Mouse (Mus musculus): ENCODE data around the gene Rbp7. TPM values are rescaled to one million over a fixed set of nuclear protein-coding genes. Genes with fewer than 3 reads are reported as not detected.

Rbp7 gene
- total and polyA plus RNA-seq, 3 experiments = not detected

- H3K4me2 ChIP-seq (ENCODE audit: insufficient read depth, low read depth, poor library complexity, severe bottlenecking) = no peak overlapping the region
- H3K36me3 ChIP-seq (replicated peaks in 1 of 2; ENCODE audit: control insufficient read depth in 1 of 2, insufficient read depth in 1 of 2, low read length in 1 of 2) = peaks cover 7 to 79% of the 10 kb centered on the region in 2 experiments
- no peak for DNase-seq (ENCODE audit: extremely low read depth)
- no peak overlapping the region for H3K4me3 ChIP-seq (replicated peaks in 1 of 3; ENCODE audit: low read depth in 2 of 3, low read length in 2 of 3, poor library complexity in 1 of 3)
- TF ChIP-seq NELFE (IDR thresholded peaks at IDR 0.05; ENCODE audit: low read depth, low read length) (no peak), RCOR1 (conservative IDR thresholded peaks at IDR 0.05; ENCODE audit: low read depth, low read length) (no peak), ZKSCAN1 (IDR thresholded peaks at IDR 0.05; ENCODE audit: borderline replicate concordance, low read depth, low read length) (no peak), PAX5 (IDR thresholded peaks at IDR 0.05; ENCODE audit: low read length) (no peak), SIN3A (IDR thresholded peaks at IDR 0.05; ENCODE audit: low read length) (no peak)
- H3K9ac ChIP-seq (ENCODE audit: insufficient read depth, low read depth) = no peak overlapping the region
- in situ Hi-C loops (cut with MboI; ENCODE audit: low pct_ligation_motif_present, low pct_unique_long_range_greater_than_20kb, low sequenced_read_pairs) = no loop called here
- H3K9me3 ChIP-seq (replicated peaks; ENCODE audit: low read length) = peaks cover 19% of the 10 kb centered on the region
- H3K27ac ChIP-seq (ENCODE audit: insufficient read depth, low read depth) = no peak overlapping the region
- dilution Hi-C loops (cut with MboI; ENCODE audit: extremely low pct_ligation_motif_present, extremely low pct_unique_long_range_greater_than_20kb, low sequenced_read_pairs) = no loop called here
- no peaks in the 10 kb centered on the region for H3K27me3 ChIP-seq (replicated peaks)
- peaks cover 63% of the 10 kb centered on the region for H3K79me2 ChIP-seq (replicated peaks; ENCODE audit: control insufficient read depth, extremely low read depth, insufficient read depth, poor library complexity, severe bottlenecking)
- H3K4me1 ChIP-seq (ENCODE audit: control insufficient read depth in 1 of 2, insufficient read depth in 2 of 2) = no peaks in the 10 kb centered on the region
These were observed 38.4 kb downstream of the Rbp7 start for GRCm38 (mm10) chr4:149416417-149416816.

GRCm38 (mm10) chr4:149415651-149416169, 39.1 kb downstream of the Rbp7 start:
- DNase-seq (ENCODE audit: extremely low read depth) = no peak
- Histone ChIP-seq H3K9me3 (replicated peaks; ENCODE audit: low read length) (peaks cover 12% of the 10 kb centered on the region), H3K27ac (ENCODE audit: insufficient read depth, low read depth) (no peak overlapping the region), H3K4me1 (ENCODE audit: control insufficient read depth in 1 of 2, insufficient read depth in 2 of 2) (no peaks in the 10 kb centered on the region), H3K4me3 (replicated peaks in 1 of 3; ENCODE audit: low read depth in 2 of 3, low read length in 2 of 3, poor library complexity in 1 of 3) (no peak overlapping the region), H3K27me3 (replicated peaks) (no peaks in the 10 kb centered on the region), H3K9ac (ENCODE audit: insufficient read depth, low read depth) (no peak overlapping the region), H3K4me2 (ENCODE audit: insufficient read depth, low read depth, poor library complexity, severe bottlenecking) (no peak overlapping the region), H3K36me3 (replicated peaks in 1 of 2; ENCODE audit: control insufficient read depth in 1 of 2, insufficient read depth in 1 of 2, low read length in 1 of 2) (peaks cover 7 to 77% of the 10 kb centered on the region in 2 experiments), H3K79me2 (replicated peaks; ENCODE audit: control insufficient read depth, extremely low read depth, insufficient read depth, poor library complexity, severe bottlenecking) (peaks cover 57% of the 10 kb centered on the region)
- TF ChIP-seq HCFC1 (IDR thresholded peaks at IDR 0.05; ENCODE audit: low read depth, low read length) = no peak
- TF ChIP-seq MAFK (IDR thresholded peaks at IDR 0.05; ENCODE audit: insufficient replicate concordance, low read length) = no peak
- TF ChIP-seq MYC (IDR thresholded peaks at IDR 0.05; ENCODE audit: low read depth, low read length) = no peak
- in situ Hi-C loops (cut with MboI; ENCODE audit: low pct_ligation_motif_present, low pct_unique_long_range_greater_than_20kb, low sequenced_read_pairs) (no loop called here), dilution Hi-C loops (cut with MboI; ENCODE audit: extremely low pct_ligation_motif_present, extremely low pct_unique_long_range_greater_than_20kb, low sequenced_read_pairs) (no loop called here)

GRCm38 (mm10) chr4:149414259-149414658, 40.5 kb downstream of the Rbp7 start:
- no peak overlapping the region for H3K9ac ChIP-seq (ENCODE audit: insufficient read depth, low read depth)
- TF ChIP-seq RAD21 (IDR thresholded peaks at IDR 0.05; ENCODE audit: low read depth, low read length) (peak; percentile 25), SIN3A (IDR thresholded peaks at IDR 0.05; ENCODE audit: low read length) (no peak), CTCF (conservative IDR thresholded peaks at IDR 0.05 in 1 of 2, IDR thresholded peaks at IDR 0.05 in 1 of 2; ENCODE audit: low read depth in 2 of 2, low read length in 2 of 2) (peak in 1 of 2 experiments; percentile 26; a peak in 2 of 4 replicates)
- peaks cover 4 to 74% of the 10 kb centered on the region in 2 experiments for H3K36me3 ChIP-seq (replicated peaks in 1 of 2; ENCODE audit: control insufficient read depth in 1 of 2, insufficient read depth in 1 of 2, low read length in 1 of 2)

More at GRCm38 (mm10) chr4:149414259-149414658, 40.5 kb downstream of the Rbp7 start:
- H3K79me2 ChIP-seq (replicated peaks; ENCODE audit: control insufficient read depth, extremely low read depth, insufficient read depth, poor library complexity, severe bottlenecking) = peaks cover 42% of the 10 kb centered on the region
- dilution Hi-C loops (cut with MboI; ENCODE audit: extremely low pct_ligation_motif_present, extremely low pct_unique_long_range_greater_than_20kb, low sequenced_read_pairs) (no loop called here), in situ Hi-C loops (cut with MboI; ENCODE audit: low pct_ligation_motif_present, low pct_unique_long_range_greater_than_20kb, low sequenced_read_pairs) (no loop called here)
- H3K27ac ChIP-seq (ENCODE audit: insufficient read depth, low read depth) = no peak overlapping the region
- H3K9me3 ChIP-seq (replicated peaks; ENCODE audit: low read length) = peaks cover 2% of the 10 kb centered on the region
- DNase-seq (ENCODE audit: extremely low read depth) = no peak
- no peak overlapping the region for H3K4me2 ChIP-seq (ENCODE audit: insufficient read depth, low read depth, poor library complexity, severe bottlenecking)
- H3K4me1 ChIP-seq (ENCODE audit: control insufficient read depth in 1 of 2, insufficient read depth in 2 of 2) = no peaks in the 10 kb centered on the region
- no peak overlapping the region for H3K4me3 ChIP-seq (replicated peaks in 1 of 3; ENCODE audit: low read depth in 2 of 3, low read length in 2 of 3, poor library complexity in 1 of 3)
- H3K27me3 ChIP-seq (replicated peaks) = no peaks in the 10 kb centered on the region

Measured in CH12.LX (cell line).